Mouse (Mus musculus): ENCODE results near the gene Cxcr5. TPM values are rescaled to one million over a fixed set of nuclear protein-coding genes. Genes with fewer than 3 reads are reported as not detected.

Gene Cxcr5
- total RNA-seq, 2 experiments from 2014 or later, result not detected

DNA sequence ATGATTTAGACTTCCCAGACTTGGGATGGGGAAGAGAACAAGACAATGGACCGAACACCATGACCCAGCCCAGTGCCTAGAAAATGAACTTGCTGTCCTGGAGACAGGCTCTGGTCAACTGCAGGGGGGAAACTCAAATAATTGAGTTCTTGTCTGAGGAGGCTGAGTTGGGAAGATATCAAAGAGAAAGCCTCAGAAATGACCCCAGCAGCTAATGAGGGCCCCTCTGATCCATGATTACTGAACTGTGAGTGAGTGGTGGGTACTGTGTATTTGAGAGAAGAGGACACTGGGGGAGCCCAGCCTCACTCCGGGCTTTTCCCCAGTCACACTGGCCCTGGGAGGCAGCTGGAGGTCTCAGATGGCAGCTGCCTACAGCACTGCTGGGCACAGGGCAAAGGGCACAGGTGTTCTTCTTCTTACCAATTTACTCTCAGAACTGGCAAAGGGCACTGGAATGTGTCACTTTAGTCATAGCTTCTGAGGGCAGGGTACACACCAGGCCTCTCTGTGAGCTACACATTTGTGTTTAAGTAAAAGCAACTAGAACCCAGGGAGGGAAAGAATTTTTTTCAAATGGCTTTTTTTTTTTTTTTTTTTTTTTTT is 21.8 kb downstream of the Cxcr5 start:
- no peak for DNase-seq (ENCODE audit: low spot score)

DNA sequence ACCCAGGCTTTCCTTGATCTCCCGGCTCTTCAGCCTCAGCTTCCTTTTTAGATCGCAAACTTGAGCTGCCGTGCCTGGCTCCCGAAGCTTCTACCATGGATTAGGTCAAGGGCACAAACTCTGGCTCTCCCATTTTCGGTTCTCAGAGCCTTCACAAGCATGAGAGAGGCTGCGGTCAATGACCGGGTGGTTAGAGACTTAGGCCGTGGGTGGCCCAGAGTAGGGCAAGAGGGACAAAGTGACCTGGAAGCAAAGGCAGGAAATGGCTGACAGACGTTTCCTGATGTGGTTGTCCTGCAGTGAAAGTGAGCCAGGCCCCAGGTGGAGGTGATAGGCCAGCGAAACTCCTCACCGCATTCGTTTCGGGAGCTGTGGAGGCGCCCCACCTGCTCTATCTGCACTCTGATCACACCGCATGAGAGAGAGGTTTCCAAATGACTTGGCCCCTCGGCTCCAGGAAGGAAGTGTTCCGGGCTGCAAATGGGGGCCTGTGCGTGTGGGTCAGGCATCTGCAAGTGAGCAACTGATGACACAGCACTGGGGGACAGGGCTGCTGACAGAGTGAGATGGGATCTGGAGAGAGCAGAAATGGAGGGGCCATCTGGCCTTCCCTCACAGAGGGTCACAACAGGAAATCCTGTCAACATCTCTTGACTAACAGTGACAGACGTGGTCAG is 23.9 kb downstream of the Cxcr5 start:
- no peak for DNase-seq (ENCODE audit: low spot score)

DNA sequence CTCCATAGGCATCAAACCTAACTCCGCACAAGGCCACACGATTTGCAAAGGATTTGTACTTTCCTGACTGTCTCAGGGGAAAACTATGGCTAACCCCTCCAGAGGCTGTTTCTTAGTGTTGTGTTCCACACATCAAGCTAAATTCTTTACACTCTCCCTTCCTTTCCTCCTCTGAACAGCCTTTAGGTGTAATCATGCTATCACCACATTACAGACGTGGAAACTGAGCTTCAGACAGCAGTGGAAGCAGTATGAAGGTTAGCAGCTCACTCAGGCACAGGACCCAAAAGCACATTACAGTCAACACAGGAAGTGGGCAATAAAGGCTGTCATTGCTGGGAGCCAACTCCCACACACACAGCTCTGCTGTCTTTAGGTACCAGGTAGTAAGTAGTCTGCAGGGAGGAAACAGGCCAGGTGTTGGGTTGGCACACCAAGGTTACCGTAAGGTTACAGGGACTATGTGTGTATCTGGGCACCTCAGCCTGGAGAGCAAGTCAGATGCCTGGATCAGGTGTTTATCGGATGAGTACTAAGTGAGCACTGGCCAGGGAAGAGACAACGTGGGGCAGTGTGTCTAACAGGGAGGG is 28.6 kb downstream of the Cxcr5 start:
- DNase-seq (ENCODE audit: low spot score), result no peak

DNA sequence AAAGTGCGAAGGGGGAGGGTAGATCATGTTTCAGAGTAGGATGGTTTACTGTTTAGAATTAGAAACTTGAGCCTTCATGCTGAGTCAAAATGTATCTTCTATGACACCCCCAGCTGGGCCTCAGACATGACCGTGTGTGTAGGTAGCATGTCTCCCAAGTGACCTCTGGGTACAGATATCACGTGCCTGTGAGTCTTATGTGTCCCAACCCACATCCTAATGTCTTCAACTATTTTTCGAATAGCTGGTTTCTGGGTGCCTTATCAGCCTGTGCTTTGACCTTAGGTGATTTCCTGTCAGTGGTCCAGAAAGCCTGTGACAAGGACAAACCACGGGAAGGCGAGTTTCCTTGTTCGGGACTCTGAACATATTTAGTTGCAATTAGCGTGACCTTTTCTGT is 33.3 kb downstream of the Cxcr5 start:
- no peak for DNase-seq (ENCODE audit: low spot score)

DNA sequence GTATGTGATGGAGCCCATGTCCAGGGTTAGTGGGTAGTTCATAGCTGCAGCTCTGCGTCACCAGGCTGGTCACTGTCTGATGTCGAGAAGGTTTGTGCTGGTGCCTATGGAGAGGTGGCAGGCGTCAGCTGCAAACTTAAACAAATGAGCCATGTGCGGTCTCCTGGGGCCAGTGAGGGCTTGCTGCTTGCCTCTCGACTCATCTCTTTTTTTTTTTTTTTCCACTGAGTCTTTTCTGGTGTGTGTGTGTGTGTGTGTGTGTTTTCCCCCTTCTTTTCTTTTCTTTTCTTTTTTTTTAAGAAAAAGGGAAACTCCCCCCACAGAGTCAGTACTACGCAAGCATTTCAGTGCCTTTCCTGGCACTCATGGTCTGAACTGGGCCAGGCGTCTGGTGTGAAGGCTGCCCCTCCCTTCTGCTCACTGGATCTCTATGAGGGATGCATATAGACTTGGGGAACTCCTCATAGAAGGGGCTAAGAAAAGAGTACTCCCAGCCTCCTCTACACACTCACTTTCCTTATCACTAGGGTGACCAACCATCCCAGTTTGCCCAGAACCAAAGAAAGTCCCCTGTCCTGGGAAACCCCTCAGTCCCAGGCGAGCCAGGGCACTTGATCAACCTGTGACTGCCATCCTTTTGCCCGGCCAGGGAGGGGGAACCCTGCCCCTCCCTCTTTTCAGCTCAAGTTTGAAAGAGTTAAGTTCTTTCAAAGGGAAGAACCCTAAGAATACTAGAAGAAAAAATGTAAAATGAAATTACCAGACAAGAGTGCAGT is 35.2 kb downstream of the Cxcr5 start:
- DNase-seq (ENCODE audit: low spot score), result no peak

DNA sequence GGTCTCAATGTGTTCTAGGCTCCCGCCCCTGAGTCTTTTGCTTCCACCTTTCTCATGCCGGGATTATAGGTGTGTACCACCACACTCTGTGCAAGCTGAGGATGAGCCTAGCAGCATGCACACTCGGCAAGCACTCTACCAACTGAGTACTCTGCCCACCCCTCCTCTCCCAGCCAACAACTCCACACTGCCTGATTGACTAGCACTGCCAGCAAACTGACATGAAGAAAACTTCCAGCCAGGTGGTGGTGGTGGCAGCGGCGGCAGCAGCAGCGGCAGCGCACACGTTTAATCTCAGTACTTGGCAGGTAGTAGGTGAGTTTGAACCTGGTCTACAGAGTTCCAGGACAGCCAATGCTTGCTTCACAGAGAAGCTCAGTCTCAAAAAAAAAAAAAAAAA is 36.1 kb downstream of the Cxcr5 start:
- DNase-seq (ENCODE audit: low spot score), result no peak

DNA sequence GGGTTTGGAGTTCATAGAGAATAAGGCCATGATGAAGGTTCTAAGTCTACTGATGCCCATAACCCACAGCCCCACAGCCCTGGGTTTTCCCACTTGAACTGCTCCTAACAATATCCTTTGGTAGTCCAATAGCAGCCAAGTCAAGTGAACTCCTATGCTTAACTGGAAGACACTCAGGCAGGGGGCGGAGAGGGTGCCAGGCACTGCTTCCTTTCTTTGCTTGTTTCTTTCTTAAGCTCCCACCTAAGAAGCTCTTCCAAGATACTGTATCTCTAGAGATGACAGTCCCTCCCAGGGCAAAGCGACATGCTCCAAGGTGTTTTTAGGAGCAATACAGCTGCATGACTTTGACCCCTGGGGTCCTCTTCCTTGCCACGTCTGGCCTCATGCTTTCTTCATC is 36.7 kb downstream of the Cxcr5 start:
- DNase-seq (ENCODE audit: low spot score), result no peak

DNA sequence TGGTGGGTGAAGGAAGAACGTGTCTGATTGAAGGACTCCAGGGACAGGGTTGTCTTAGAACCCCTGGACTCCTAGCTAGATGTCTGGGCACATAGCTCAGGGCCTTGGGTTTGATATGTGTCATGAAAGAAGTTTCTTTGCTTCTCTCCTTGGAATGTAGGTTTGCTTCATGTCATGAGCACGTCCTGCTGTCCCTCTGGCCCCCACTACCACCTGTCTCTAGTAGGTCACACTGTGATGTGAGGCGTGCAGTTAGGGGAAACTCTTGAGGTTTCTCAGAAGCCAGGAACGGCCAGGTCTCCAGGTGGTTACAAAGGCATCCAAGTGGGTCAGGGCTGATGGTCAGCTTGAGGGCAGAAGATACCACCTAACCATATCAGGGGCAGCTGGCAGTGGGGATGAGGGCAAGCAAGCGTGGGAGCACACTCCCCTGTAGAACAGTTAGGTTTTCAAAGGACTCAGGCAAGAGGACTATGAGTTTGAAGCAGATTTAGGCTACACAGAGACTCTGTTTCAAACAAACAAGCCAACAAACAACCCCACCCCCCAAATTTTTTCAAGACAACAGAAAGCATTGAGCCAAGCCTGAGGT is 37.3 kb downstream of the Cxcr5 start:
- no peak for DNase-seq (ENCODE audit: low spot score)

DNA sequence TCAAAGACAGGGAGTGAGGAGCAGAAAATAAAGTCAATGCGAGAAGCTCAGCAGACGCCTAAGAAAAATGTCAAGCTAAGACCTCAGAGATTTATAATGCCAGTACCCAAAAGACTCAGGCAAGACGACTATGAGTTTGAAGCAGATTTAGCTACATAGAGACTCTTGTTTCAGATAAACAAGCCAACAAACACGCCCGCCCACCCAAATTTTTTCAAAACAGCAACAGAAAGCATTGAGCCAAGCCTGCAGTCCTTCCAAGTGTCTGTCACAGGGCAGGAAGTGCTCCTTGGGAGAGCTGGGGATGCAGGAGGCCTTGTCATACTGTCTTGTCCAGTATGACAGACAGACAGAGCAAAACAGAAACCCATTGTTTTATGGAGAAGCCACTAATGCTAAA is 38.0 kb downstream of the Cxcr5 start:
- DNase-seq (ENCODE audit: low spot score), result no peak

DNA sequence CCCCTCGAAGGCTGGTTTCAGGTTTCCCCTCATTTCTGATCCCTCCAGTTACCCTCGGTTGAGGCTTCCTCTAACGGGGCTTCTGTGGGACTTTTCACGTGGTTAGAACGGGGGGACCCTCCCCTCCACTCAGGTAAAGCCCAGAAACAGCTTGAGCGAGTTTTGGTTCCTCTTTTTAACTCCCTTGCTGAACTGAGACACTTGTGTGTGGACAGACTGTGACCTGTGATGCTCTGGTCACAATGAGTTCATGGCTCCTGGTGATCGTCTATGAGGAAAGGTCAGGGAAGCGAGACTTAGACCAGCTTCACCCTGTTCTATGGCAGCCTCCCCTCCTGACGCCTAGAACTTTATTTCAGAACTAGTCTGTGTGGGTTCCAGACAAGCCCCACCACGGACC is 39.8 kb downstream of the Cxcr5 start:
- DNase-seq (ENCODE audit: low spot score), result no peak

DNA sequence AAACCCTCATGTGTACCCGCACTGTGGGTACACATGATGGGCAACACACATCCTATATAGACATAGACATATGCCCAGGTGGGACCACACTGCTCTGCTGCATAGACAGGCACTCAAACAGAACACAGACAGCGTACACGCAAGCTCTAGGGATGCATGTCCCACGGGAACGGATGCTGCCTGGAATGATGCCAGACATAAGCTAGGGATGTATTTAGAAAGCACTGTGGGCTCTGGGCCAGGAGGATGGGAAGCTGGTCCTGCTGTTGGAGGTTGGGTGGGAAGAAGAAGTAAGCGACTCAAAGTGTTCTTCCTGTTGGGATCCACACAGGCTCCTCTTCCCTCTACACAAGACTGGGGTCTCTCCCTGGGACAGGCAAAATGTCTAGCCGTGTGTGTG is 43.6 kb downstream of the Cxcr5 start:
- DNase-seq (ENCODE audit: low spot score), result no peak

DNA sequence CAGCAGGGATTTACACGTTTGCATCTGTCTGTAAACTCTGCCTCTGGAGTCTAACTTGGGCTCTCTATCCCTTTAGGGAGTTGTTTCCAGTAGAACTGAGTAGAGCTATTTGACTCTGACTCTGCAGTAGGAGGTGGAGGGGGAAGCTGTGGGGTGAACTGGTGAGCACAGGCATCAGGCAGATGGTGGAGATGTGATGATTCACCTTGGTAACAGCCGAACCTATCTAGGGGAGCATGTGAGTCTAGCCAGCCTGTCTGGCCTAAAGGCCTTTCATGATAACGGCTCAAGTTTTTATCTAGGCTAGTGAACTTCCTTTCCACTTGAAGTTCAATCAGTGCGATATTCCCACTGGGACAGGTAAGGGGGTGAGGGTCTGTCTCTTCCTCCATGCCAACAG is 44.3 kb downstream of the Cxcr5 start:
- no peak for DNase-seq (ENCODE audit: low spot score)

DNA sequence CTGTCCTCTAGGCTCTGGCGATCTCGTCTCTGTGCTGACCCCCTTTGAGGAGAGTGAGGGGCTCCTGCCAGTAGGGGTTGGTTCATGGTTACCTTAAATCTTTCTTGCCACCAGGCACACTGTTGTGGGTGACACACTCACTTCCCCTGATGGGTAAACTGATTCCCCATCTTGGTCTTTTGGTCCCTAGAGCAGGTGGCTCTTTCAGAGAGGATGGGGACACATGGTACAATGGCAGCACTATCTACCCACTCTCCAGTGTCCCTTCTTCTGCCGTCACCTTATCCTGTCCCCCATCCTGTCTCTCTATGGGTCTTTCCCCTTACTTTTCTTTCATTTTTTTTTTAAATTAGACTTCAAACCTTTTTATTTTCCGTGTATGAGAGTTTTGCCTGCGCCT is 45.8 kb downstream of the Cxcr5 start:
- DNase-seq (ENCODE audit: low spot score), result no peak

DNA sequence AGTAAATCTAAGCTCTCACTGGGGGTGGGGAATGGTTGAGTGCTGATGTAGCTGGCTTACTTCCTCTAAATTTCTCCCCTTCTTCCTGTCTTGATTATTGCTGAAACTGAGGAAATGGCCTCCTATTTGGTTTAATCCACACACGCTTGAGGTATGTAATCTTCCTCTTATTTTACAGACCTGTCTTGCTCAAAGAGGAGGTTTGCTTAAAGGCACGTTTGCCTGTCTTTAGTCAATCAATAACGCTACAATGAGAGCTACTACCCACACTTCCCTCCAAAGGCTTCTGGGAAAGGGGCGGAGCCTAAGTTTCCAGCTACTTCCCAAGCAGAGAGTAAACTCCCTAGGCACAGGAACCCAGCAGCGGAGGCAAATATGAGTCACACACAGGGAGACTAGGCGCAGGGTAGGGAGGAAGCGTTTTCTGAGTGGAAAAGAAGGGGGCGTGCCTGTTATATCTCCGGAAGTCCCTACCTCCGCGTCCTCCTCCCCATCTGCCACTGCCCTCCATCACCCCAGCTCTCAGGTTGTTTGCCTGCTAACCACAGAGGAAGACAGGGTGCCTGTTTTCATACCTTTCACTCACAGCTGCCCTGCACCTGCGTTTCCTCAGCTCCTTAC is 46.4 kb downstream of the Cxcr5 start:
- peak; percentile 36 for DNase-seq (ENCODE audit: low spot score)

DNA sequence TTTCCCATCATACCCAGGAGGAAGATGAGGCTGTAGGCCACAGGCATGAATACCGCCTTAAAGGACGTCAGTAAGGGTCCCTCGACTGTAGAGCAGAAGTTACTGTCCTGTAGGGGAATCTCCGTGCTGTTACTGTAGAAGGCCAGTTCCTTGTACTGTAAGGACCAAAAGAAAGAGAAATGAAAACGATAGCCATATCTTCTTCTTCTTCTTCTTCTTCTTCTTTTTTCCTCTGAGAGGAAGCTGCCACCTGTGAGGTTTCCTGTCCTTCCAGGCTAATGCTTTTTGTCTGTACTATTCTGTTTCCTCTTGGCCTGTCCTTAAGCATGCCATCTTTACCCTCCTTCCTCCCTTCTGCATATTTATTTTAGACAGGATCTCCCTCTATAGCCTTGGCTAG is 47.5 kb downstream of the Cxcr5 start:
- no peak for DNase-seq (ENCODE audit: low spot score)

DNA sequence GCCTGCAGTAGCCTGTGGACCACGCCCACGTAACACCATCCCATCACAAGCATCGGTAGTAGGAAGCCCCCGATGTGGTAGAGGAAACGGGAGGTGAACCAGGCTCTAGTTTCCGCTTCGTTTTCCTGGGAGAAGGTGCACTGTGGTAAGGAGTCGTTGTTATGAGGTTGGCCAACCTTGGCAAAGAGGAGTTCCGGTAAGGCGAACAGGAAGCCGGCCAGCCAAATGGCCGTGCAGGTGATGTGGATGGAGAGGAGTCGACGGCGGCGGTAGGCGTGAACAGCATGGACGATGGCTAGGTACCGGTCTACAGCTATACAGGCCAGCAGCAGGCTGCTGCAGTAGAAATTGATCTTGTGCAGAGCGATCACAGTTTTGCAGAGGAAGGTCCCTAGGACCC is 48.1 kb downstream of the Cxcr5 start:
- no peak for DNase-seq (ENCODE audit: low spot score)

DNA sequence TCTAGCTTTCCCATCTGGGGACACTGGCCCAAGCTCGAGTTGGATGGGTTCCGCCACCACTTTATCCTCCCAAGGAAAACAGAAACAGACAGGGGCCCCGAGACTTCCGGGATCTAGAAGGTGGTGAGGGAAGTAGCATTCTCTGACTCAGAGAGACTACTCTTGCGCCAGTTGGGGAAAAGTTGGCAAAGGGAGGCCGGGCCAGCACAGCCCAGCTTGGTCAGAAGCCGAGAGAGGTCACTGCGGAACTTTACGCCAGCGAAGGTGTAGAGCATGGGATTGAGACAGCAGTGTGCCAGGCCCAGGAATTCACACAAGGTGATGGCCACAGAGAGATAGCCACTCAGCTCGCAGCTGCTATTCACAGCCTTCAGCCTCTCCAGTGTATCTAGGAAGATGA is 48.6 kb downstream of the Cxcr5 start:
- no peak for DNase-seq (ENCODE audit: low spot score)

DNA sequence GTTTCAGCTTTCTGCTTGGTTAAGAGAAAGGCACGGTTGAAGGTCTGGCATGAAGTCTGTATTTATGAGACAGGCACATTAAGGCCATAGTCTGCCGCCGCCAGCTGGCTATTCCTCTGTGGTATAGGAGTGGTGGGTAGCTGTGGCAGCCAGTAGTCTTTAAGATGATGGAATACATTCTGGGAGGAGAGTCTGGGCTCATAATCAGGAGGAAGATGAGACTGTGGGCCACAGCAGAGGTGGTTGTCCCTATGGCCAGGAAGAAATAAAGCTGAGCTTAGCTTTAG is 49.0 kb downstream of the Cxcr5 start:
- no peak for DNase-seq (ENCODE audit: low spot score)

DNA sequence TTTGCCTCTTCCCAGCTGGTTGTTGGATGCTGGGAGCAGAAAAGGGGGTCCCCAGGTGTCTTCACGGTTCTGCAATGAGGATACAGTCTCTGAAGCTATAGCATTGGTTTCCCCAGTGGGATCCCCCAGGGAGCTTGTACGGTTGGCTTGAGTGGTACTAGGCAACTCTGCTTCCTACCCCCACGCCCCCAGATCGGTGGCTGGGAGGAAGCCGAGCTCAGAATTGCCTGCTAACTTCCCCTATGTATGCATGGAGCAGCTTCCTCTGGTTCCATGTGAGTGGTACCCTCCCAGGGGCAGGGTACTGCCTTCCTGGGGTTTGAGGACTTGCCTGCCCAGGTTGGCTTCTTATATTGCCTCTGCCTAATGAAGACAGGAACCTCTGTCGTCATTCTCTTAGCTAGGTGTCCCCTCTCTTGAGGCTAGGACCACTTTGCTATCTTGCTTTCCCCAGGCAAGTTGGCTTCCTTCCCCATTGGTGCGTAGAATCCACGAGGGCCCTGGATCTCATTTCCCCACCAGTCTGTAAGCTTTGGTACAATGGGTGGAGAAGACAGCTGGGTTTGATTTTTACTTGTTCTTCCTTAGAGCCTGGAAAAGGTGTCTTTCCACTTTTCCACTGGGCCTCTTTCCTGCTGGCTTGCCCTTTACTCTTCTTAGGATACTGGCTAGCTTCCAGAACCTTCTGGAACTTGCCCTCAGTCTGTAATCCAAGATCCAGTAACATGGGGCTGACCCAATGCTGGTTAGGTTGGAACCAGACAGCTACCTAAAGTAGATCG is 49.6 kb downstream of the Cxcr5 start:
- peak; percentile 78 for DNase-seq (ENCODE audit: low spot score)

DNA sequence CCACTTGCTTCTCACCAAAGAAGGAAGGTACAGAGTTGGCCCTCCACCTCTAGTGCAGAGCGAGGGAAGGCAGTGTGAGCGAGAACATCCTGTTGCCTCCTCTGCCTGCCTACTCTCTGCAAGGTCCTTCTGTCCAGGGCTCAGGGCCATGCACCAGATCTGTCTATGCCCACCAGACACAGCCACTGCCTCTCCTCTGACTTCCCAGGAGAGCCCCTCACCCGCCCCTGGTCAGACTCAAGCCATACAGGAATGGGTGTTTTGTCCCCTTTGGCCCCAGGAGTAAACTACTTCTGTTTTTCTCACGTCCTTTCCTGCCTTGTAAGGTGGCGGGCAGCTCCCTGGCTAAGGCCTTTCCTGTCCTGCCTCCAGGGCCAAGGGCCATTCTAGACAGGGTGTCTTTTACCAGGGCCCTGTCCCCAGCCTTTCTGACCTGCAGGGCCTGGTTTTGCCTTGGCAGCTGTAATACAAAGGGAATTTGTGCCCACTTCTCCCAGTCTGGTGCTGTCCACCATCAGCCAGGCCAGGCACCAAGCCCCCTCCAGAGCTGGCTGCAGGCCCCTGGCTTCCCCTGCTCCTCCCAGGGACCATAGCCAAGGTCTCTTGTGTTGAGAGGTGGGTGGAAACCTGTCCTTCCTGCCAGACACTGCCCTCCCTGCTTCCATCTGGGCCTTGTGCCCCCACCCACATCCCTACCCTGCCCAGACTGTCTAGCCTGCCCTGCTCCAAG is 50.6 kb downstream of the Cxcr5 start:
- peak; percentile 46 for DNase-seq (ENCODE audit: low spot score)

Measured in gastrocnemius, adult 18-20 months (tissue).